Mouse (Mus musculus) lung, adult 2 months (tissue): ENCODE results near the gene Tas2r143. TPM values are rescaled to one million over a fixed set of nuclear protein-coding genes. Genes with fewer than 3 reads are reported as not detected.

ENCODE experiments used
- DNase-seq: peaks from one replicate; pipeline ENCODE4 v3.0.0; 2022
- H3K4me1 ChIP-seq: fragments of 200-500 bp; 2 replicates; pipeline ENCODE4 v1.6.1; 2011; ENCODE audit warnings: low read length; ENCODE audit not compliant: control insufficient read depth, insufficient read depth
- H3K4me3 ChIP-seq: fragments of 200-500 bp; replicated peaks from 2 replicates; pipeline ENCODE3; 2011; ENCODE audit warnings: low read depth, mild to moderate bottlenecking, control low read depth, low read length; ENCODE audit errors: extremely low read depth
- CTCF ChIP-seq: fragments of 200-500 bp; IDR thresholded peaks from 2 replicates; pipeline ENCODE4 v1.5.1; 2011; ENCODE audit warnings: mild to moderate bottlenecking, low read length, control low read depth; ENCODE audit not compliant: insufficient read depth
- POLR2A ChIP-seq: fragments of 200-500 bp; IDR thresholded peaks from 2 replicates; pipeline ENCODE4 v1.6.1; 2011; ENCODE audit warnings: low read depth, mild to moderate bottlenecking, control low read depth, low read length, borderline replicate concordance; ENCODE audit errors: extremely low read depth
- WGBS: fragments of 180-500 bp; shearing (Covaris S2); methylation state at CpG from one replicate; pipeline ENCODE4 v1.1.7; 2018; 5-methylcytosine and 5-hydroxymethylcytosine counted together
- polyA plus RNA-seq: library from polyadenylated mRNA; depleted of rRNA; stranded (reverse); fragments of >200 nt; gene quantifications from 2 replicates; pipeline ENCODE4 v1.2.3, GENCODE M21; 2012; rRNA removed

Tas2r143 gene
- polyA plus RNA-seq, 1 experiment = 0.92 TPM

DNA sequence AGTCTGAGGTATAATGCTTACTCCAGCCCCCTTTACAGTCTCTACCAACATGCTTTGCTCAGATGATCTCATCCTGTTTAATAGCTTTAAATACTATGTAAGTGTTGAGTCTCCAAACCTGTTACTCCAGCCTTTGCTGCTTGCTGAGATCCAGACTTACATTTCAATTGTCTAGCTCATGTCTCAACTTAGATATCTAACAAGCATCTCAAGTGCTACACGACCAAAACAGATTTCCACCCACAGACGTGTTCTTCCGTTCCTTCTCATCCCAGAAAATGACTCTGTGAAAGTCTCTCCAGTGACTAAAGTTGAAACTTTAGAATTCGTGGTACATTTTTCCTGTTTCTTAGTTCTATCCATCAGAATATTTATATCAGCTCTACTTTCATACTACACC is 26.3 kb downstream of the Tas2r143 start:
- WGBS = 82% methylated on average over 4 of the region's 4 CpGs

GRCm38 (mm10) chr6:42433554-42433953 is 33.5 kb downstream of the Tas2r143 start:
- no peak for DNase-seq
- no peaks in the 10 kb centered on the region for H3K4me1 ChIP-seq
- 27% methylated on average over 2 of the region's 2 CpGs for WGBS
- H3K4me3 ChIP-seq = no peak overlapping the region
- no peak for TF ChIP-seq CTCF
- no peak for TF ChIP-seq POLR2A

More for the DNA sequence above, 26.3 kb downstream of the Tas2r143 start:
- H3K4me1 ChIP-seq = no peaks in the 10 kb centered on the region
- no peak overlapping the region for H3K4me3 ChIP-seq
- DNase-seq = no peak
- TF ChIP-seq POLR2A (no peak), CTCF (no peak)

GRCm38 (mm10) chr6:42434446-42434845 is 34.4 kb downstream of the Tas2r143 start, which contains the start of gene Tas2r126:
TSS of gene Tas2r126 (plus strand) at chr6:42434535.
- H3K4me3 ChIP-seq = no peak within 1 kb of the TSS
- DNase-seq = no peak
- TF ChIP-seq POLR2A = no peak
- no peak for TF ChIP-seq CTCF
- no peaks in the 10 kb centered on the region for H3K4me1 ChIP-seq
- WGBS = 45% methylated on average over 6 of the region's 6 CpGs

GRCm38 (mm10) chr6:42435490-42435889 is 35.5 kb downstream of the Tas2r143 start:
- no peak overlapping the region for H3K4me3 ChIP-seq
- no peaks in the 10 kb centered on the region for H3K4me1 ChIP-seq
- TF ChIP-seq CTCF (no peak), POLR2A (no peak)
- no peak for DNase-seq
- 78% methylated on average over 2 of the region's 2 CpGs for WGBS

DNA sequence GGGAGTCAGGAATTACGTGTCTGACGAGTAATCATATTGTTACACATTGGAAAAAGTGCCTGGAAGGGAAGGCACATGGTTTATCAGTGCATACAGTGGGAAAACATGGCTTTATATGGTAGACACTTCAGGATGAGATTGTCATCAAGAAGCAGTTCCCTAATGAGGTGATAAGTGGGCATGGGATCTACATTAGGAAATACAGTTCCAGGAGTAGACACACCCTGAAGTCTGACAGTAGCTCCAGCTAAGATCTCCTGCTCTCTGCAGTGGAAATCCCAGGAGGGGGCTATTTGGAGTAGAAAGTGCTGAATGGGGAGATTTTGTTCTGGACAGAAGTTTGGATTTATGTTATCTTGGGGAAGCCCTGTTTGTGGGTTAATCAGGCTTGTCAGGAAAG is 41.4 kb downstream of the Tas2r143 start:
- TF ChIP-seq POLR2A (no peak), CTCF (no peak)
- Histone ChIP-seq H3K4me1 (no peaks in the 10 kb centered on the region), H3K4me3 (no peak overlapping the region)
- WGBS = 45% methylated on average over 2 of the region's 2 CpGs
- DNase-seq = no peak

DNA sequence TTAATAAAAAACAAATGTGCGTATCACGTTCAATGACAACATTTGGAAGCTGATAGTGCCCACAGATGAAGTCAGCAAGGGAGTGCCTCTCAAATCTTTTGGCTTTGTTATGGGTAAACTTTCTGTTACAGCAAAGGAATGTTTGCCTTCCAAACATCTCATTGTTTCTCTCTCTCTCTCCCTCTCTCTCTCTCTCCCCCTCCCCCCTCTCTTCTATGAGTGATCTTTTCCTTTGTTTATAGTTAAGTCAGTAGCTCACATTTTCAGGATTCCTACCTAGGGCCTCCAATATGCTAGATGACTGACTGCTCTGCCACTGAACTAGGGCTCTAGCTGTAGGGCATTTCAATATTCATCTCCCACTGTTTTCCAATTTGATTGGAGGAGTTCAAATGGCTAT is 44.5 kb downstream of the Tas2r143 start:
- H3K4me1 ChIP-seq = no peaks in the 10 kb centered on the region
- H3K4me3 ChIP-seq = no peak overlapping the region
- no peak for TF ChIP-seq CTCF
- no peak for TF ChIP-seq POLR2A
- DNase-seq = no peak
- 29% methylated on average over 2 of the region's 2 CpGs for WGBS

DNA sequence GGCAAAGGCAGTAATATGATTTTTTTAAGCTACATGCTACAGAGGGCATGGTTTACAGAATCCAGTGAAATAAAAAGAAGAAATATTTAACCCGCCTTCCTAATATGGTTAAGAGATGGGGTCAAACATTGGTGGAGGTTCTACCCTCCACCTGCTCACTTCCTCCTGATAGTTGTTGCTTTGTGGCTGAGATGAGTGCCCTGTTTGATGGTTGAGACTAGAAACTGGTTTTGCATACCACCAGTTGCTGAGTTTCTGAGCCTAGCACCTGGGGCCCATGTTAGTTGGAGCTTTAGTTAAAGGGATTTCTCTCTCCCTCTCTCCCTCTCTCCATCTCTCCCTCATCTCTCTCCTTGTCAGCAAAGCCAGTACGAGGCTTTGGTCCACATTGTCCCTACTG is 47.3 kb downstream of the Tas2r143 start:
- no peak for DNase-seq
- Histone ChIP-seq H3K4me1 (no peaks in the 10 kb centered on the region), H3K4me3 (no peak overlapping the region)
- TF ChIP-seq POLR2A (no peak), CTCF (no peak)
- 74% methylated on average over 2 of the region's 2 CpGs for WGBS

Other genes with a start within 250 kb of the Tas2r143 start
- gene Tas2r144, start 184.9 kb upstream of the Tas2r143 start, polyA plus RNA-seq = not detected in 2 replicates
- 39.4 and 47.4 TPM in 2 replicates for gene Gstk1, start 154.3 kb upstream of the Tas2r143 start, polyA plus RNA-seq
- gene Tmem139, start 138.3 kb upstream of the Tas2r143 start, polyA plus RNA-seq = 5.7 and 7.2 TPM in 2 replicates
- gene Casp2, start 135.3 kb upstream of the Tas2r143 start, polyA plus RNA-seq = 24.2 and 36.7 TPM in 2 replicates
- gene Clcn1, start 113.6 kb upstream of the Tas2r143 start, polyA plus RNA-seq = 0.34 and 1.5 TPM in 2 replicates
- 0.42 and 0.45 TPM in 2 replicates for gene Fam131b, start 75.6 kb upstream of the Tas2r143 start, polyA plus RNA-seq
- gene Zyx, start 50.6 kb upstream of the Tas2r143 start, polyA plus RNA-seq = 311 and 352 TPM in 2 replicates
- gene Epha1, start 27.0 kb upstream of the Tas2r143 start, polyA plus RNA-seq = 22.4 and 26.7 TPM in 2 replicates
- 0.50 TPM in 1 of 2 replicates, not detected in the other for gene Tas2r135, start 5.2 kb downstream of the Tas2r143 start, polyA plus RNA-seq
- 0.22 TPM in 1 of 2 replicates, not detected in the other for gene Tas2r126, start 34.3 kb downstream of the Tas2r143 start, polyA plus RNA-seq
- not detected in 2 replicates for gene Olfr458, start 65.0 kb downstream of the Tas2r143 start, polyA plus RNA-seq
- gene Olfr457, start 76.1 kb downstream of the Tas2r143 start, polyA plus RNA-seq = not detected in 2 replicates
- gene Olfr456, start 87.0 kb downstream of the Tas2r143 start, polyA plus RNA-seq = not detected in 2 replicates
- gene Olfr455, start 147.3 kb downstream of the Tas2r143 start, polyA plus RNA-seq = not detected in 2 replicates
- gene Tcaf3, start 197.5 kb downstream of the Tas2r143 start, polyA plus RNA-seq = not detected in 2 replicates
- 1.3 and 3.7 TPM in 2 replicates for gene Tcaf2, start 245.0 kb downstream of the Tas2r143 start, polyA plus RNA-seq